Mouse (Mus musculus) embryonic facial prominence, embryonic 13.5 days (tissue): ENCODE data around the gene Hspb8. TPM values are rescaled to one million over a fixed set of nuclear protein-coding genes. Genes with fewer than 3 reads are reported as not detected.
"Not testable (repeated sequence)": the region's sequence is repeated elsewhere in the genome, so short reads cannot be mapped to it uniquely, and the experiment has no call there.

Experiments used
- ATAC-seq: fragments of 200-750 bp; cut with Nextera tagmentation; 2 replicates; pipeline ENCODE4 v1.8.0; 2017; ENCODE audit warnings: low read depth; ENCODE audit not compliant: insufficient number of reproducible peaks, insufficient read depth, low FRiP score, low TSS enrichment
- H3K27ac ChIP-seq: fragments of 300-500 bp; sonication (generic); 2 replicates; pipeline ENCODE4 v1.5.1; 2015; ENCODE audit warnings: moderate library complexity, mild to moderate bottlenecking, inconsistent platforms
- H3K27me3 ChIP-seq: fragments of 300-500 bp; sonication (generic); 2 replicates; pipeline ENCODE4 v1.6.1; 2015; ENCODE audit warnings: mild to moderate bottlenecking, inconsistent platforms
- H3K36me3 ChIP-seq: fragments of 300-500 bp; sonication (generic); 2 replicates; pipeline ENCODE4 v1.6.1; 2015; ENCODE audit warnings: mild to moderate bottlenecking, inconsistent platforms
- H3K4me1 ChIP-seq: fragments of 300-500 bp; sonication (generic); 2 replicates; pipeline ENCODE4 v1.6.1; 2015; ENCODE audit warnings: inconsistent platforms
- H3K4me2 ChIP-seq: fragments of 300-500 bp; sonication (generic); 2 replicates; pipeline ENCODE4 v1.6.1; 2015; ENCODE audit warnings: moderate library complexity, mild to moderate bottlenecking, inconsistent platforms
- H3K4me3 ChIP-seq: fragments of 300-500 bp; sonication (generic); 2 replicates; pipeline ENCODE4 v1.5.1; 2015; ENCODE audit warnings: mild to moderate bottlenecking, inconsistent platforms
- H3K9ac ChIP-seq: fragments of 300-500 bp; sonication (generic); 2 replicates; pipeline ENCODE4 v1.6.1; 2015; ENCODE audit warnings: mild to moderate bottlenecking, inconsistent platforms
- H3K9me3 ChIP-seq: fragments of 300-500 bp; sonication (generic); 2 replicates; pipeline ENCODE4 v1.6.1; 2016; ENCODE audit warnings: inconsistent platforms
- WGBS: fragments of 180-500 bp; shearing (Covaris S2); methylation state at CpG from one replicate; pipeline ENCODE4 v1.1.7; 2015; ENCODE audit warnings: mixed read lengths; 5-methylcytosine and 5-hydroxymethylcytosine counted together
- polyA plus RNA-seq: library from polyadenylated mRNA; unstranded; fragments of >200 nt; fragmentation: Nextera tagmentation; extraction: Ambion mirVana; gene quantifications from 2 replicates; pipeline ENCODE4 v1.2.1, GENCODE M21; 2015

The Hspb8 gene
- polyA plus RNA-seq, 1 experiment from 2014 or later: 11.0 TPM

DNA sequence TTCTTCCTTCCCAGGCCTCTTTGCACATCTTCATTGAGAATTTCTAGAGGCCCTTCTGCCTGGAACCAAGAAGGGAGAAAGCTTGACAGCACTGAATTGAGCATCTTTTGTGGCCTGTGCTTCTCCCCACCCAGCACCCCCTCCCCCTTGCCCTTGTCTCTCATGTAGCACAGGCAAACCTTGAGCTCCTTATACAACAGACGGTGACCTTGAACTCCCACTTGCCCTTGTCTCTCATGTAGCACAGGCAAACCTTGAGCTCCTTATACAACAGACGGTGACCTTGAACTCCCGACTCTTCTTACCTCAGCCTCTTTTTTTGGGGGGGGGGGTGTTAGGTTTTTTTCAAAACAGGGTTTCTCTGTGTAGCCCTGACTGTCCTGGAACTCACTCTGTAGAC lies 3.0 kb upstream of the Hspb8 start:
- H3K4me3 ChIP-seq, ATAC-seq, H3K27ac ChIP-seq, H3K36me3 ChIP-seq, H3K9me3 ChIP-seq, H3K27me3 ChIP-seq, H3K9ac ChIP-seq, H3K4me2 ChIP-seq: not testable (repeated sequence)
- 85% methylated on average over 3 of the region's 3 CpGs for WGBS
- H3K4me1 ChIP-seq: peaks cover 22% of the 10 kb centered on the region

GRCm38 (mm10) chr5:116425273-116425672 lies 2.6 kb upstream of the Hspb8 start:
- Histone ChIP-seq H3K27me3 (peaks cover 9% of the 10 kb centered on the region), H3K9me3 (no peaks in the 10 kb centered on the region), H3K4me1 (peaks cover 26% of the 10 kb centered on the region), H3K27ac (no peak overlapping the region), H3K9ac (no peak overlapping the region), H3K4me3 (no peak overlapping the region), H3K4me2 (no peak overlapping the region), H3K36me3 (no peaks in the 10 kb centered on the region)
- ATAC-seq: no peak
- WGBS: 54% methylated on average over 7 of the region's 7 CpGs

GRCm38 (mm10) chr5:116423746-116424145 lies 1.1 kb upstream of the Hspb8 start:
- Histone ChIP-seq H3K9me3 (no peaks in the 10 kb centered on the region), H3K27me3 (peaks cover 9% of the 10 kb centered on the region), H3K27ac (no peak overlapping the region), H3K4me2 (no peak overlapping the region), H3K4me3 (no peak overlapping the region), H3K9ac (no peak overlapping the region), H3K4me1 (peaks cover 35% of the 10 kb centered on the region), H3K36me3 (no peaks in the 10 kb centered on the region)
- WGBS: 69% methylated on average over 8 of the region's 8 CpGs
- ATAC-seq: no peak

- peaks cover 38% of the 10 kb centered on the region for H3K4me1 ChIP-seq
- peak overlapping the region; percentile 39 for H3K4me3 ChIP-seq
- peak overlapping the region; percentile 76 for H3K27ac ChIP-seq
- peaks cover 9% of the 10 kb centered on the region for H3K27me3 ChIP-seq
- WGBS: 46% methylated on average over 22 of the region's 22 CpGs
- peak overlapping the region; percentile 73 for H3K9ac ChIP-seq
- H3K4me2 ChIP-seq: peak overlapping the region; percentile 72
- H3K36me3 ChIP-seq: no peaks in the 10 kb centered on the region
- no peaks in the 10 kb centered on the region for H3K9me3 ChIP-seq
- ATAC-seq: no peak
Observed at GRCm38 (mm10) chr5:116421791-116422481, 728 bp downstream of the Hspb8 start.

DNA sequence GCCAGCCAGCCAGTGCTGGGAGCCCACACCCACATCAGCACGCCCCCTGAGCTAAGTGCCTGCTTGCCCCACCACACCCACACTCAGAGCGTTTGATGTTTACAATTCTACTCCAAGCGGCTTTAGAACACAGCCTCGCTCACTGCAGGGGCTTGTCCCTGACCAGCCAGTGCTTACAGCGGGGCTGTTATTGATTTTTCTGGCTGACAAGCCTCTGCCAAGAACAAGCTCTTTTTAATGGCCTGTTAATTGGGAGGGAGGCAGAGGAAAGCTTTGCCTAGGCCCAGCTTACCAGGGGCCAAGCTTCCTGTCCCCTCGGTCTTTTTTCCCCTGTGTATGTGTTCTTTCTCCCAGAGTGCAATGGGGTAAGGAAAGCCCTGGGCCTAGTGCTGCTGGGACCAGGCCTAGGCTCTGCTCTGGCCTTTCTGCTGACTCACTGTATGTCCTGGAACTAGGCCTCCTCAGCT lies 1.9 kb downstream of the Hspb8 start:
- ATAC-seq: no peak
- Histone ChIP-seq H3K9me3 (no peaks in the 10 kb centered on the region), H3K4me1 (peaks cover 41% of the 10 kb centered on the region), H3K4me2 (peak overlapping the region; percentile 45), H3K27ac (peak overlapping the region; percentile 62), H3K36me3 (no peaks in the 10 kb centered on the region), H3K27me3 (peaks cover 9% of the 10 kb centered on the region), H3K9ac (0 out of 2 replicates have a peak overlapping the region, but pooled peaks have one; percentile 36), H3K4me3 (peak overlapping the region; percentile 23)
- 19% methylated on average over 6 of the region's 6 CpGs for WGBS

- Histone ChIP-seq H3K27me3 (peaks cover 9% of the 10 kb centered on the region), H3K27ac (peak overlapping the region; percentile 62; the same call in 1 of the 2 replicates), H3K9ac (no peak overlapping the region), H3K4me1 (peaks cover 38% of the 10 kb centered on the region), H3K9me3 (no peaks in the 10 kb centered on the region), H3K4me3 (peak overlapping the region; percentile 23; the same call in 1 of the 2 replicates), H3K4me2 (peak overlapping the region; percentile 45), H3K36me3 (no peaks in the 10 kb centered on the region)
- WGBS: 98% methylated on average over 1 of the region's 1 CpGs
- ATAC-seq: no peak
Observed at GRCm38 (mm10) chr5:116420213-116420612, 2.5 kb downstream of the Hspb8 start.

DNA sequence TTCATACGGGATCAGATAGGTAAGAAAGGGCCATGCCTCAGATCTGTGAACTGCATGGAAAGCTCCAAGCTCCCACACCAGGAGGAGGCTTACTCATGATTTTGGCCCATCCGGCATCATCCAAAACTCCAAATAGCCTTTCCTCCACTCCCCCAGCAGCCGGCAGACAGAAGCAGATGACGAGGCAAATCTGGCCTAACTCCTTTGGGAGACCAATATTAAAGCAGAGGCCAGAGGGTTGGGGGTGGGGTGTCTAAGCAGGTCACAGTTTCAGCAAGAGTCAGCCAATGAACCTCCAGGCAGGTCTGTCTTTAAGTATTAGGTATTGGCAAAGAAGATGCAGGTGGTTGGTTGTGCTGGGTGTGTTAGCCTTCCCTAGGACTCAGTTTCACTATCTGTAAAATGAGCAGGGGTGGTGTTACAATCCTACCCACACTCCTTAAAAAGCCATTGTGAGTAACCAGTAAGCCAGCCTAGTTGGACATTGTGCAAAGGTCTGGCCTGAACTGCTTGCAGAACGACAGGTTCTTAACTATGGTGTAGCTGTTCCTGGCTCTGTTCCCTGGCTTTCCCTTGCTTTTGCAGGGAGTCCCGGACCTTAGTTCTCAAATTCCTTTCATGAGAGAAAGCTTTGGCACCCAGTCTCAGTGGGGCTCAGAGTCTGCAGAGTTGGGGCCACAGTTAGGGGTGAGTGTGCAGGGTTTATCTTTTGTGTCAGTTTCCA lies 3.2 kb downstream of the Hspb8 start:
- WGBS: 66% methylated on average over 6 of the region's 6 CpGs
- H3K9me3 ChIP-seq: no peaks in the 10 kb centered on the region
- ATAC-seq: no peak
- peak overlapping the region; percentile 45; the same call in 1 of the 2 replicates for H3K4me2 ChIP-seq
- no peak overlapping the region for H3K27ac ChIP-seq
- H3K4me1 ChIP-seq: peaks cover 38% of the 10 kb centered on the region
- no peaks in the 10 kb centered on the region for H3K36me3 ChIP-seq
- peaks cover 9% of the 10 kb centered on the region for H3K27me3 ChIP-seq
- no peak overlapping the region; the same call in 1 of the 2 replicates for H3K4me3 ChIP-seq
- no peak overlapping the region for H3K9ac ChIP-seq

DNA sequence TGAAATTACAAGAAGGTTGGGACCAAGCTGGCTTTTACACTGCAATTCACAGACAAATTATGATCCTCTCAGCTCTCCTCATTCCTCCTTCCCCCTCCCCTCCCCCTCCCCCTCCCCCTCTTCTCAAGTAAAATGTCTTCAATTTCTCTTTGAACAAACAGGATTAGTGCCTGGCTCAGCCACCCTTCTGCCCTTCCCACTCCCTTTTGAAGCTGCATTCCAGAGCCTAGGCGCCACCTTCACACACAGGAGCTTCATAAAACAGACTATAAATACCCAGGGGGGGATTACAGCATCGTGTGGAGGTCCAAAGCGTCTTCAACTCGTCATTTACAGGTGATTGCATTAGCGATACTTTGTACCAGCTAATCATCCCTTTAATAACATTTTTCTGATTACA lies 6.5 kb downstream of the Hspb8 start:
- Histone ChIP-seq H3K36me3 (no peaks in the 10 kb centered on the region), H3K4me3 (no peak overlapping the region), H3K27me3 (no peaks in the 10 kb centered on the region), H3K4me2 (no peak overlapping the region), H3K9me3 (no peaks in the 10 kb centered on the region), H3K27ac (peak overlapping the region; percentile 66; the same call in 1 of the 2 replicates), H3K4me1 (peaks cover 22% of the 10 kb centered on the region), H3K9ac (no peak overlapping the region)
- WGBS: 24% methylated on average over 5 of the region's 5 CpGs
- ATAC-seq: no peak

- Histone ChIP-seq H3K4me1 (peaks cover 17% of the 10 kb centered on the region), H3K4me3 (no peak overlapping the region), H3K36me3 (no peaks in the 10 kb centered on the region), H3K9me3 (no peaks in the 10 kb centered on the region), H3K4me2 (peak overlapping the region; percentile 43), H3K27me3 (no peaks in the 10 kb centered on the region), H3K9ac (no peak overlapping the region), H3K27ac (peak overlapping the region; percentile 11; the same call in 1 of the 2 replicates)
- 6% methylated on average over 16 of the region's 16 CpGs for WGBS
- ATAC-seq: no peak
Observed at GRCm38 (mm10) chr5:116409689-116410590, 12.7 kb downstream of the Hspb8 start.

GRCm38 (mm10) chr5:116408965-116409364 lies 13.7 kb downstream of the Hspb8 start:
- Histone ChIP-seq H3K9me3 (no peaks in the 10 kb centered on the region), H3K9ac (no peak overlapping the region), H3K36me3 (no peaks in the 10 kb centered on the region), H3K27me3 (no peaks in the 10 kb centered on the region), H3K4me2 (no peak overlapping the region), H3K27ac (no peak overlapping the region), H3K4me1 (peaks cover 17% of the 10 kb centered on the region), H3K4me3 (no peak overlapping the region)
- ATAC-seq: no peak
- 63% methylated on average over 9 of the region's 9 CpGs for WGBS

DNA sequence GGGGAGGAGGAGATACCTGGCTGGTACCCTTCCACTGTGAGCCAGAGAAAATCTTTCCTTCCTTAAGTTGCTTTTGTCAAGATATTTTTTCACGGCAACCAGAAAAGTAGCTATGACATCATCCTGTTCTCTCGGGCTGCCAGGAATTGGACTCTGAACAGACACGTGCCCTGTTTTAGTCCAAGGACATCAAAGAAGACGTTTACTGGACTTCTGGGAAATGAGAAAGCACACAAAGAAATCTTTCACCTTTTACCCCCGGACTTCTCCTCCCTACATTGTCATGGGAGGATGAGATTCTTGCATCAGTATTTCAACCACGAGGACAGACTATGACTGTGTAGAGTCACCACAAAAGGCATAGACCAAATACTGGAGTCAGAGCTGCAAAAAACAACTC lies 14.7 kb downstream of the Hspb8 start:
- Histone ChIP-seq H3K4me1 (peaks cover 17% of the 10 kb centered on the region), H3K27ac (peak overlapping the region; percentile 33; the same call in 1 of the 2 replicates), H3K4me2 (no peak overlapping the region), H3K36me3 (no peaks in the 10 kb centered on the region), H3K9me3 (no peaks in the 10 kb centered on the region), H3K4me3 (no peak overlapping the region), H3K27me3 (no peaks in the 10 kb centered on the region), H3K9ac (no peak overlapping the region)
- WGBS: 30% methylated on average over 6 of the region's 6 CpGs
- ATAC-seq: no peak
